Mouse (Mus musculus): Measurements from ENCODE around the gene Prpf8. TPM values are rescaled to one million over a fixed set of nuclear protein-coding genes. Genes with fewer than 3 reads are reported as not detected.

The Prpf8 gene
- total RNA-seq, 2 experiments from 2014 or later: 93.5 to 148 TPM

DNA sequence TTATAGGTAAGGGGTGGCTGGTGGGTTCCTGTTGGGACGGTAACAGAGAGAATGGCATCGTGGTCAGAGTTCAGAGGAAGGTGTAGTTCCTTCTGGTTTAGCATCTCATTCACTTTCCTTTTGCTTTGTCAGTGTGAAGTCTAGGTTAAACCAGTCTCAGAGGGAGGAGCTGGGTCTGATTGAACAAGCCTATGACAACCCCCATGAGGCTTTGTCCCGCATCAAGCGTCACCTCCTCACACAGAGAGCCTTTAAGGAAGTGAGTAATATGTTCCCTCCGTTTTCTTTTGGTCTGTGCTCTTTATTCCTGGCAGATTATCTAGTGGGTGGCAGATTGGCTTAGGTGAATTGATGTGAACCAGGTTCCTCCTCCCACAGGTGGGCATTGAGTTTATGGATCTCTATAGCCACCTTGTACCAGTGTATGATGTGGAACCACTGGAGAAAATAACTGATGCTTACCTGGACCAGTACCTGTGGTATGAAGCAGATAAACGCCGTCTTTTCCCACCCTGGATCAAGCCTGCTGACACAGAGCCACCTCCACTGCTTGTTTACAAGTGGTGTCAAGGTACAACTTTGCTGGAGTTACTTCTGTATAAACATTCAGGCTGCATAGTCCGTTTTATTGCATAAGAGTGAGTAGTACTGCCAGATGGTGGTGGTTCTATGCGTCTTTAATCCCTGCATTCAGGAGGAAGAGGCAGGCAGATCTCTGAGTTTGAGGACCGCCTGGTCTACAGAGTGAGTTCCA lies 7.9 kb downstream of the Prpf8 start:
- ATAC-seq (replicated peaks; ENCODE audit: poor library complexity): no peak

DNA sequence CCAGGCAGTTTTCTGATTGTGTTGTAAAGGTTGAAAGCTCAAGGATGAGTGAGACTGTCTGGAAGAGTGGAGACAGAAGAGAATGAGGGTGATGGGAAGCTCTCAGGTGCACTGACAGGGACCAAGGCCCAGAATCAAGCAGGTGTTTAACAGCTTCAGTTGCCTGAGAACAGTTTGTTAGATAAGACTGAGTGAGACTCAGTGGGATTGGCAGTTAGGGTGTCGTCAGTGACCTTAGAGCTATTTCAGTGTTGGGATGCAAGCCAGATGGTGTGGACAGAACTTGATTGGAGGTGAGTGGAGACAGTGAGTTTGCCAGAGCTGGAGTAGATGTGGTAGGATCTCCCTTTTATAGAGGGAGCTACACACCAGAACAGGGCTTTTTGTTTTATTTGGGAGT lies 11.5 kb downstream of the Prpf8 start:
- ATAC-seq (replicated peaks; ENCODE audit: poor library complexity): no peak

DNA sequence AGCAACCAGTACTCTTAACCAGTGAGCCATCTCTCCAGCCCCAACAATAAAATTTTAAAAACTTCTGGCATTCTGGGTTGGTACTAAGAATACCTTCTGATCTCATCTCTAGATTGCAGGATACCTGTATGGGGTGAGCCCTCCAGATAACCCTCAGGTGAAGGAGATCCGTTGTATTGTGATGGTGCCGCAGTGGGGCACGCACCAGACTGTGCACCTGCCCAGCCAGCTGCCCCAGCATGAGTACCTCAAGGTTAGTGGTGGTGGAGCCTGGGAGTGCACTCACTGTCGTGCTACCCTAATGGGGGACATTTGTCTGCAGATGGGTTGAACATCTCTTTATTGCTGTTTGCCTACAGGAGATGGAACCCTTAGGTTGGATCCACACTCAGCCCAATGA lies 21.5 kb downstream of the Prpf8 start:
- ATAC-seq (replicated peaks; ENCODE audit: poor library complexity): no peak

DNA sequence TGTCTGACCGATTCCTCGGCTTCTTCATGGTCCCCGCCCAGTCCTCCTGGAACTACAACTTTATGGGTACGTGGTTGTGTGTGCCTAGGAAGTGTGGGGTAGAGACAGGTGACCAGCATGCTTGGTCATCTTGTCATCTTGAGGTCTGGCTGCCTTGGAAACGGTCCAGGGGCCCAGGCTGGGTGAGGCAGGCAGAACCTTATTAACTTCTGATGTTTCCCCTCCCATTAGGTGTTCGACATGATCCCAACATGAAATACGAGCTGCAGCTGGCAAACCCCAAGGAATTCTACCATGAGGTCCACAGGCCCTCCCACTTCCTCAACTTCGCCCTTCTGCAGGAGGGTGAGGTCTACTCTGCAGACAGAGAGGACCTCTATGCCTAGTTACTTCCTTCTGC lies 22.3 kb downstream of the Prpf8 start:
- ATAC-seq (replicated peaks; ENCODE audit: poor library complexity): no peak

DNA sequence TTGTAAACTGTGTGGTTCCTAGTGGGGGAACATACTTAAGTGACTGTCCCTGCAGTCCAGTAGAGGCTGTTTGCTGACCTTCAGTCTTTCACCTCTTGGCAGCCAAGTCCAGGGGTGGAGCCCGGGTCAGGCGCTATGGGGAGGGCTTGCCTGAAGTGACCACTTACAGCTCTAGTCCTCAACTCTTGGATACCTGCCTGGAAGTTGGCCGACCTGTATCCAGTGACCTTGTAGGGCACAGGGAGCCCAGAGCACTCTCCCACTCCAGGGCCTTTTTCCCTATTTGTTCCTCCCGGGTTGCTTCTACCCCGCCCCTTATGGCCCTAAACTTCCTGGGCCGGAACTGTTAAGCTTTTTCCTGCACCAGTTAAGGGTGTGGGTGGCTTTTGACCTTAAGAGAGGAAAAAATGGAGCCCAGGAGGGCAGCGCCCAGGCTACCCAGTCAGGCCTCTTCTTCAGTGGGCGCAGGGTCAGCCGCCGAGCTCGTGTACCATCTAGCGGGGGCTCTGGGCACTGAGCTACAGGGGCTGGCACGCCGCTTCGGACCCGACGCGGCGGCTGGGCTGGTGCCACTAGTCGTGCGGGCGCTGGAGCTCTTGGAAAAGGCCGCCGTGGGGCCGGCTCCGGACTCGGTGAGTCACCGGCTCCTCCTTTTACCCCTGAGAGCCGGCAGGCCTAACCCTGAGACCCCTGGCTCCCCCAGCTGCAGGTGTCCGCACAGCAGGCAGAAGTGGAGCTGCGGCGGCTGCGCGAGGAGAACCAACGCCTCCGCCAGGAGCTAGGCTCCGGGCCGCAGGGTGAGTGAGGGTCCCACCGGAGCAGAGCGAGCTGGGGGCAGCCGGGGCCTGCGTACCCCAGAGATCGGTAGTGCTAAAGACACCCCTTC lies 23.4 kb downstream of the Prpf8 start, which contains the start of gene Rilp:
Rilp (plus strand) TSS at position 354 of the 886 bp plus-strand sequence.
- peak; percentile 47 for ATAC-seq (replicated peaks; ENCODE audit: poor library complexity)

DNA sequence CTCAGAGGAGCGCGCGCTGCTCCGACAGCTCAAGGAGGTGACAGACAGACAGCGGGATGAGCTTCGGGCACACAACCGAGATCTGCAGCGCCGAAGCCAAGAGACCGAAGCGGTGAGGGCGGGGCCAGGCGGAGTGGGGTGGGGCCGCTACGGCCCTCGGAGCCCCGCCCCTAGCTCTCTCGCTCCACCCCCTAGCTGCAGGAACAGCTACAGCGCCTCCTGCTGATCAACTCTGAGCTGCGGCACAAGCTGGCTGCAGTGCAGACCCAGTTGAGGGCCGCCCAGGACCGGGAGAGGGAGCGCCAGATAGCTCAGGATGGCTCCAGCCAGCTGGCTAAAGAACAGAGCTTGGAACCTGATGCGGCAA lies 24.0 kb downstream of the Prpf8 start:
- peak; percentile 95 for ATAC-seq (replicated peaks; ENCODE audit: poor library complexity)

DNA sequence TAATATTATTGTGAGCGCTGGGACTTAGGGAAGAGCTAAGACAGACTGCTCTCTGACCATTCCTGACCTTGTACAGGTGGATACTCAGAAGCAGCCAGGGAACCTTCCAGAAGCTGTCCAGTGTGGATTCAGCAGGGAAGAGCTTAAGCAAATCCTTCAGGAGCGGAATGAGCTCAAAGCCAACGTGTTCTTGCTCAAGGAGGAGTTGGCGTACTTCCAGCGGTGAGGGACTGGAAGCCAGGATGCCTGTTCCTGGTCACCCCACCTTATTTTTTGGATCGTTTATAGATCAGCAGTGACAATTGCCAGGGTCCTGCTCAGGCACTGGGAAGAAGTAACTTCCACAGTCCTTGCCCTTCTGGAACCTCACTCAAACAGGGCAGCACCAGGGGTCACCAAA lies 24.6 kb downstream of the Prpf8 start:
- no peak for ATAC-seq (replicated peaks; ENCODE audit: poor library complexity)

DNA sequence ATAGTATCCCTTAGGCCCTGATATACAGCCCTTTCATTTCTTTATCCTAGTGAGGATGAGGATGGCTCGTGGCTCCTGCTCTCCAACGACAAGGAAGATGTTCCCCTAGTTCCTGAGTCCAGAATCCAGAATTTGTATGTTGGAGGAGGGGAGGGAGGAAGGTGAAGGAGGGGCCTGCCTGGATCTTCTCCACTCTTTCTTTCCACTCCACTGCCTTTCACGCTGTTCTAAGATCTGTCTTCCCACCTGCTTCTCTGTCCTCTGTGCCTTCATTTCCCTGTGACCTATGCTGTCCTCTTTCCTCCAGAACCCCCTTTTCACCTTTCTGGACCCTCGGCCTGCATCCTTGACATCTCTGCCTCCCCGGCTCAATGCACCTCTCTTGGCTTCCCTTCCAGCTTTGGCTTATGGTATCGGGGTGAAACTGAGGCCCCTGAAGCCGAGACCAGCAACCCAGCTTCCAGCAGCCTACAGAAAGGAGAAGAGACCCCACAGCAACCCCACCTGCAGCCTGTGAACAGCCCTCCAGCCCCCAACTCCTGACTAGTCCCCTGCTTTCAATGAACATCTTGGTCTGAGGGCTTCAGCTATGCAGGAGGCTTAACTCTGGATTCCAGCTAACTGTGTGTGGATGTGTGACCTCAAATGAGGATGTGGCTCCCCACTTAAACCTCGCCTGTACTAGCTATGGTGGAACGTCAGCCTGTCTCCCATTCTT lies 25.8 kb downstream of the Prpf8 start:
- ATAC-seq (replicated peaks; ENCODE audit: poor library complexity): no peak

DNA sequence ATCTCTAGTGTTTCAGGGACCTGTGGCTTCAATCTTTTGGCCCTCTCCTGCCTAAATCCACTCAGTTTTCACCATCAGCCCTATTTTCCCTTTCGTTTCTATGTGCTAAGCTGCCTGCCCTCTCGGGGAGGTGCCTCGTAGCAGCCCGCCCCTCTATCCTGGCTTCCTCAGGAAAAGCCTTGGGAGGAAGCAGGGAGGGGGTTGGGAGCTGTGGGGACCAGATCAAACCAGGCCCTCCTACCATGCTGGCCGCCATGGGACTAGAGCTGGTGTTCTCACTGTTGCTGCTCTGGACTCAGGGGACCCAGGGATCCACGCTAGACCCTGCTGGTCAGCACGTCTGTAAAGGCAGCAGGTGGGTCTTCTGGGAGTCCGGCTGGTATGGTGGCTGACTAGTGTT lies 26.7 kb downstream of the Prpf8 start, which contains the start of gene Scarf1:
Scarf1 (plus strand) TSS at position 205 of the 400 bp plus-strand sequence.
- ATAC-seq (replicated peaks; ENCODE audit: poor library complexity): no peak

DNA sequence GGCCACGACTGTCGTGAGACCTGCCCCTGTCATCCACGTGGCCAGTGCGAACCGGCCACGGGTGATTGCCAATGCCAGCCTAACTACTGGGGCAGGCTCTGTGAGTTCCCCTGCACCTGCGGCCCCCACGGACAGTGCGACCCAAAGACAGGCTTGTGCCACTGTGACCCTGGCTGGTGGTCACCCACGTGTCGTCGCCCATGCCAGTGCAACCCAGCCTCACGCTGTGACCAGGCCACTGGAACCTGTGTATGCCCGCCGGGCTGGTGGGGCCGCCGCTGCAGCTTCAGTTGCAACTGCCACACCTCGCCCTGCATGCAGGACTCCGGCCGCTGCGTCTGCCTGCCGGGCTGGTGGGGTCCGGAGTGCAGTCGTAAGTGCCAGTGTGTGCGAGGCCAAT lies 28.6 kb downstream of the Prpf8 start:
- ATAC-seq (replicated peaks; ENCODE audit: poor library complexity): no peak

DNA sequence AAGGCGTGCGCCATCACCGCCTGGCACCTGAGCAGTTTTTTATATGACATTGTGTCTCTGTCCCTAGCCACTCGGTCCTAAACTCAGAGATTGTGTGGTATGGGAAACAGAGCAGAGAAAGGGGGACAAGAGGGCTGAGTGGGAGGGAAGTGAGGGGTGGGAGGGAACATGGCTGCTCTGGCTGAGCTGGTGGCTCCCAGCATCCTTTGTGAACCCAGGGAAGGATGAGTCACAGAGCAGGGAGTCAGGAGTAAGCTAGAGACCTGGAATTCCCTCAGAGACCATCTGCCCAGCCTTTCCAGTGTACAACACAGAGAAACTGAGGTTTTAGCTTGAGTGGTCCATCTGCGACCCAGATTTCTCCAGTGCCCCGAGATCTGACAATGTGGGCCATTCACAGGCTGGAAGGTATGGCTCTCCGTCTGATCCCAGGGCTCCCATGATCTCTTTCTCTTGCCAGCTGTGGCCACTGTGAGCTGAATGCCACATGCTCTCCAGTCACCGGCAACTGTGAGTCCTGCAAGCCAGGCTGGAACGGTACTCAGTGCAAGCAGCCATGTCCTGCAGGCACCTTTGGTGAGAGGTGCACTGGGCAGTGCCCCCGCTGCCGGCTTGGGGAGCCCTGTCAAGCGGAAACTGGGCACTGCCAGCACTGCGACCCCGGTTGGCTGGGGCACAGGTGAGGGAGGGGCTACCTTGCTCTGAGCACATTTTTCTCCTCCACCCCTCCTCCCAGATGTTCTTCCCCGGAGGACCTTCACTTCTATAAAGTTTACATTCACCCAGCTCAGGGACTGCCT lies 33.4 kb downstream of the Prpf8 start:
- ATAC-seq (replicated peaks; ENCODE audit: poor library complexity): no peak

DNA sequence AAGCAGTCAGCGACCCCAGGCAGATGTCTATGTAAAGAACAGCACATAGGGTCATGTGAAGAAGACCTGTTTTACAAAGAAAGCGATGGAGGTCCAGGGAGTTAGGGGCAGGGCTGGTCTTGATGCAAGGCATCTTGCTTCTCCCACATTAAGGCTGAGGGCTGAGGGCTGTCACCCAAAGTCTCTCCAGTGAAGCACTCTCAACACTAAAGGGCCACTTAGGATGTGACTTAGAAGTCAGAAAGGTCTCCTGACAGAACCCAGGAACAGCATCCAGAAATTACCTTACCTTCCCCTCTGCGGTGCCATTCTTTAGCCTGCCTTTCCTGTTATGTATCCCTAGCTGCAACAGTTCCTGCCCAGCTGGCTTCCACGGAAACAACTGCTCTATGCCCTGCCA lies 35.0 kb downstream of the Prpf8 start:
- no peak for ATAC-seq (replicated peaks; ENCODE audit: poor library complexity)

DNA sequence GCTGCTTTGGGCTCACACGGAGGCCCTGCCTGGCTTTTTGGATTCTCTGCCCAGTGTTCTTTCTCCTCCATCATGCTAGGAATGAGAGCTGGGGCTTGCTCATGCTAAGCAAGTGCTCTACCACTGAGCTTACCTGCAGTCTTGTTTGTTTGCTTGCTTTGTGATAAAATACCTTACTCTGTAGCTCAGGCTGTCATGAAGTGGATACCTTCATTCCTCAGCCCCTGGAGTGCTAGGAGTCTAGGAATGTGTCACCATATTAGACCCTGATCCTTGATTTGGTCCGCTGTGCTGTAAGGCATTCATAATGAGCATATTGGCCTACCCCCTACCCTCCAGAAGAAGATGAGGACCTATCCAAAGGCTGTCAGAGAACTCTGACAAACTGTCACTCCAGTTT lies 36.2 kb downstream of the Prpf8 start:
- ATAC-seq (replicated peaks; ENCODE audit: poor library complexity): no peak

DNA sequence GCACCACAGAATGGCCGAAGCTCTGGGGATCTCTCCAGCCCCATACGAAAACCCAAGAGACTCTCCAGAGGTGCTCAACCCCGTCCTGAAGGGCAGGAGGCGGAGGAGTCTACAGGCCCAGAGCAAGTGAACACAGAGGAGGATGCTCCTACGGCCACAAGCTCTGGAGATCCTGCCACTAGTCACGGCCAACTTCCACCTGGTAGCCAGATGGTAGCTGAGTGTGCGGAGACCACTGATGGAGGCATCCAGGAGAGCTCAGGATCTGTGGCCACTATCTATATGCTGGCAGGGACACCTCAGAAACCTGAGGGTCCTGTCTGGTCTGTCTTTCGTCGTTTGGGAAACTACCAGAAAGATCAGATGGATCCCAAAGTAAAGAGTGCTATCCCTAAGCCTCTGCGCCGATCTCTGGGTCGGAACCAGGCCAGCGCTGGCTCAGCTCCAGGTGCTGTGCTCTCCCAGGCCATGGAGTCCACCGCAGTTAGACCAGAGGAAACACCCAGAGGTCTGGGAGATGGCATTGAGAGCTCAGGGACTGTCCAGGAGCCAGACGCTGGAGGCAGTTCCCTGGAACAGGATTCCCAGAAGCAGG lies 39.0 kb downstream of the Prpf8 start:
- ATAC-seq (replicated peaks; ENCODE audit: poor library complexity): no peak

DNA sequence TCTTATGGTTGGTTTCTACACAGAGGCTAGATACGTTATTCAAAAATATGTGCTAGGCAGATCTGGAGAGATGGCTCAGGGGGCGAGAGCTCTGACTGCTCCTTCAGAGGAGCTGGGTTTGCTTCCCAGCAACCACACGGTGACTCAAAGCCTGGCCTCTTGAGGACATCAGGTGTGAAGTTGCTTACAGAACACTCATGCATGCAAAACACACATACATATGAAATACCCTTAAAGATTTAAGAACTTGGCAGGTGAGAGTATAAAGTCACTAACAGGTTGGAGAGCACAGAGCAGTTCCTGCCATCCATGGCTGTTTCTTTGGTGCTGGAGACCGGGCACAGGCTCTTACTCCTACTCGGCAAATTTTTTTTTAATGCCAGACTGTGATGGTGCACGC lies 40.3 kb downstream of the Prpf8 start:
- ATAC-seq (replicated peaks; ENCODE audit: poor library complexity): no peak

DNA sequence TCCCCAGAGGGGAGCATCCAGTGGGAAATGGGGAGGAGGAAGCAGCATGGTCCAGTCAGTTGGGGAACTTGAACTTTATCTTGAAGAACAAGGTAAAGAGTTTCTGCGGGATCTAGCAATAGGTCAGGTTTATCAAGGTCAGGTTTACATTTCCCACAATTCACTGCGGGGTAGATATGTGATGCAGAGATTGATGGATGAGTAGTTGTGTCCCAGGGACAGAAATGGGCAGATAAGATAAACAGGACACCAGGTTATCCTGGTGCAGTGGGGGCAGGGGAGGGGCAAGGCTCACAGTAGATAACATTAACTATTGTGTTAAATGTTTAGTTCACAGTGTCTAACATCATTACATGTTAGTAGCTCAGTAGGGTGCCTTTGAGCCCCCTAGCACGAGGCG lies 43.2 kb downstream of the Prpf8 start:
- ATAC-seq (replicated peaks; ENCODE audit: poor library complexity): no peak

DNA sequence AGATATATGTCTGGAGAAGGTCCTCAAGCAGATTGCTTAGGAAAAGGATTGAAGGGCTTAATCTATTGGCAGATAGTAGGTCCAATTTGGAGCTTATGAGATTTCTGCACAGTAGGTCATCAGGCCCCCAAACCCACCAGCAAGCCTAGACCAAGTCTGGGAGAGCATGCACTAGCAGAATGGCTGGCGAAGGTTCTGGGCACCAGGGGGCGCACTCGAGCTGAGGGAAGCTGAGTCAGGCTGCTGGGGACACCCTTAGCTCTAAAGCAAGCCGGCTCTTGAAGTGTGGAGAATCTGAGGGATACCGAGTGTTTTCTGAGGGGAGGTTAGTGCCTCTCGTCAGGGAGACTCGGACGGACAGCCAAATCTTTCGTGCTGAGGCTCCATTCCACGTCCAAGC lies 43.7 kb downstream of the Prpf8 start:
- peak; percentile 69 for ATAC-seq (replicated peaks; ENCODE audit: poor library complexity)

DNA sequence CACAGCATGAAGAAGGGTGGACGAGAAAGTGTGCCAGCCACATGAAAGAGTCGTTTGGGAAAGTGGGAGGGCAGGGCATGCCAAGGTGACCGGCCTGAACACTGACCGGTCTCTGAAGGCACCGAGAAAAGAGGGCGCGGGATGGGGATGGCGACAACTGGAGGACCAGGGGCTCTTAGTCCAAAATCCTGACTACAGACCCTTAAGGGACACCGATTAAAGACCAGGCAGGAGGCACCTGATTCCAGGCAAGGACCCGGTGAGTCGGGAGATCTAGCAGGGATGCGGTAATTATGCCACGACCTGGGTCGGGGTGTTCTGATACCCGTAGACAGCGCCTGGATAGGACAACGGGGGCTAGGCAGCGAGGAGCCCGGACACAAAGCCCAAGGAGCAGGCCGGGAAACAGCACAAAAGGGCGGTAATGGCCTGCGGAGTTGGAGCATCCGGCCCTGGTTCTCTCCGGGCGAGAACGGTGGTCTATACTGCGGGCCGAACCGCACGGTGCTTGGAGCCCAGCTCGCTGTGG lies 44.3 kb downstream of the Prpf8 start:
- ATAC-seq (replicated peaks; ENCODE audit: poor library complexity): no peak

DNA sequence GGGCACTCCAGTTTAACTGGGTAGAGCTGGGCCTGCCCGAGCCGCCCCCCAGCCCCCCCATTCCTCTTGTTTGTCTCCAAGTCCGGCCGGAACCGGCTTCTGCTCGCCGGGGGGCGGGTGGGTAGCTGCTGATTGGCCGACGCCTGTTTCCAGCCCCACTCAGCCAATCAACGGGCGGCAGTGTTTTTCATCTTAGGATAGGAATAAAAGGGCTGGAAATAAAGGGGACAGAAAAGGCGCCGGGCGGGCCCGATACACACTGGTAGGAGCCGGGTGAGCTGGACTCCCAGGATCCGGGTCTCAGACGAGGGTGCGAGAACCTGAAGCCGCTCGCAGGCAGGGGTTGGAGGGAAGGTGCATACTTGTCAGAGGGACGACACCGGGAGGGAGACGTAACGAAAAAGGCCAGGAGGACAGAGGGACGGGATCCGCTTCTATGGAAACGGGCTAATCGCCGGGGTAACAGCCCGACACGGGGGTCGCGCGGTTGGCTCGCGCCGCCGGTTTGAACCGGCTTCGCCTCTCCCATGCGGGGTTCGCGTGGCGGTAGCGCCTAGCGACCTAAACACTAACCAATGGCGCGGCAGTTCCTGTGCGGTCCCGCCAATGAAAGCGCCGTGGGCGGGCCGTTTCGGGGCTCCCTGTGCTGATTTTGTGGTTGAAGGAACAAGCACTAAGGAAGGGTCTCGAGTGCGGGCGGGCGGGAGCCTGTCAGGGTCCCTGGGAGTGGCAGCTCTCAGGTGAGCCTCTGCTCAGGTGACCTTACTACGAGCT lies 45.0 kb downstream of the Prpf8 start, which contains the start of gene Slc43a2:
Slc43a2 (plus strand) TSS at position 226 of the 774 bp plus-strand sequence.
- peak; percentile 70 for ATAC-seq (replicated peaks; ENCODE audit: poor library complexity)

Measured in megakaryocyte progenitor cell, adult 5-6 weeks (primary cell).